Mouse (Mus musculus) hindbrain, embryonic 11.5 days (tissue): ENCODE results near the gene H2-K1. TPM values are rescaled to one million over a fixed set of nuclear protein-coding genes. Genes with fewer than 3 reads are reported as not detected.

Source experiments
- ATAC-seq: fragments of 200-750 bp; cut with Nextera tagmentation; 2 replicates; pipeline ENCODE4 v1.8.0; 2017; ENCODE audit warnings: mild to moderate bottlenecking, moderate TSS enrichment, moderate library complexity; ENCODE audit not compliant: low FRiP score
- DNase-seq: peaks from one replicate; pipeline ENCODE4 v3.0.0-alpha.2; 2015; ENCODE audit warnings: low spot score
- H3K27ac ChIP-seq: fragments of 300-500 bp; sonication (generic); 2 replicates; pipeline ENCODE4 v1.5.1; 2014; ENCODE audit warnings: mild to moderate bottlenecking, low read depth, low read length
- H3K27me3 ChIP-seq: fragments of 300-500 bp; sonication (generic); 2 replicates; pipeline ENCODE4 v1.6.1; 2014; ENCODE audit warnings: mild to moderate bottlenecking, low read length, moderate library complexity, mixed read lengths; ENCODE audit not compliant: control insufficient read depth, insufficient read depth
- H3K36me3 ChIP-seq: fragments of 300-500 bp; sonication (generic); 2 replicates; pipeline ENCODE4 v1.6.1; 2014; ENCODE audit warnings: mild to moderate bottlenecking, low read length, moderate library complexity, mixed read lengths; ENCODE audit not compliant: control insufficient read depth, insufficient read depth
- H3K4me1 ChIP-seq: fragments of 300-500 bp; sonication (generic); replicated peaks from 2 replicates; pipeline ENCODE4 v1.6.1; 2014; ENCODE audit warnings: low read length, mixed read lengths; ENCODE audit not compliant: control insufficient read depth, insufficient read depth
- H3K4me2 ChIP-seq: fragments of 300-500 bp; sonication (generic); replicated peaks from 2 replicates; pipeline ENCODE4 v1.6.1; 2014; ENCODE audit warnings: mild to moderate bottlenecking, low read depth, low read length
- H3K4me3 ChIP-seq: fragments of 300-500 bp; sonication (generic); 2 replicates; pipeline ENCODE4 v1.5.1; 2014; ENCODE audit warnings: low read depth, low read length
- H3K9ac ChIP-seq: fragments of 300-500 bp; sonication (generic); 2 replicates; pipeline ENCODE4 v1.6.1; 2014; ENCODE audit warnings: low read depth, low read length
- H3K9me3 ChIP-seq: fragments of 300-500 bp; sonication (generic); 2 replicates; pipeline ENCODE4 v1.6.1; 2016; ENCODE audit warnings: low read length; ENCODE audit not compliant: control insufficient read depth
- WGBS: fragments of 180-500 bp; shearing (Covaris S2); extraction: QIAGEN DNeasy Blood & Tissue Kit; methylation state at CpG from one replicate; pipeline ENCODE4 v1.1.7; 2014; 5-methylcytosine and 5-hydroxymethylcytosine counted together
- microRNA counts: library from miRNA; unstranded; fragments of <30 nt; microRNA quantifications from one replicate; lab custom pipeline; 2015
- polyA plus RNA-seq: library from polyadenylated mRNA; unstranded; fragments of >200 nt; fragmentation: Nextera tagmentation; extraction: Ambion mirVana; gene quantifications from 2 replicates; pipeline ENCODE4 v1.2.1, GENCODE M21; 2014

The H2-K1 gene
- polyA plus RNA-seq, 1 experiment from 2014 or later: 18.7 TPM

DNA sequence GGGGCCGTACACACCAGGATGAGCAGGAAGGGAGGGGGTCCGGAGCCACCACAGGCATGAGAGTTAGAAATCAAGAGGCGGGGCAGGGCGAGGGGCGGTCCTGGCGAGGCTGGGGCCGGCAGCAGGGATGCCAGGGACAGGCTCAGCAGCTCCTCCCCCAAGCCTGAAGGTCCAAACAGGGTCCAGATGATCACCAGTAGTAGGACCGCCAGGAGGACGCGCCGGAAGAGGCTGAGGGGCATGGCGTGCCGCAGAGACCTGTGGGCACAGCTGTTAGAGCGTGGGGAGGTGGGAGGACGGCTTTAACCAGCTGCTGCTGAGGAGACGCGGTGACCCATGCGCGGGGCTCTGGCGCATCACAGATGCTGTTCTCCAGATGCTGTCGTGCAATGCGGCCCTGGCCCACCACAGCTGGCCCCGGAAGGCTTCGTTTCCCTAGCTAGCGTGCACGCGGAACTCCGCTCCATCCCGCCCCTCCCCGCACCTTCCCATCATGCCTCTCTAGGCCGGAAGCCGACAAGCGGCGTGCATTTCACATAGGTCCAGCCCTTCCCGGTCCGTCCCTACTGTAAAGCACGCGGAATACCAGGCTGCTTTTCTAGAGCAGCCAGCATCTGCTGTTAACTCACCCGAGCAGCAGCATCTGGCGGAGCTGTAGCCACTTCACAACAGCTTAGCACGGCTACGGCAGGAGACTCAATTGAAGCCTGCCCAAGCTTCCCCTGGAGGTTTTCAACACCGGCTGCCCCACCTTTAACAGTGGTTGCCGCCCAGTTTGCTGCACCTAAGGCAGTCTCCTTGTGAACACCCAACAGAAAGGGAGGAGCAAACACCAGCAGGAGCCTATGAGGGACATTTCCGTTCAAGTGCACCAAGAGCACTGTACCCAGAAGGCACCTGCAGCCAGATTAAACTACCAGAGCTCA, 48.9 kb downstream of the H2-K1 start, which contains the start of gene B3galt4:
TSS of gene B3galt4 (minus strand) at position 468 of the 926 bp plus-strand sequence.
- WGBS: 3% methylated on average over 45 of the region's 45 CpGs
- peak within 1 kb of the TSS; percentile 42 for H3K4me3 ChIP-seq
- no peaks in the 10 kb centered on the region for H3K27me3 ChIP-seq
- H3K9me3 ChIP-seq: no peaks in the 10 kb centered on the region
- peak within 1 kb of the TSS; percentile 84 for H3K4me2 ChIP-seq
- H3K27ac ChIP-seq: peak within 1 kb of the TSS; percentile 87
- H3K4me1 ChIP-seq: peaks cover 16% of the 10 kb centered on the region
- peak within 1 kb of the TSS; percentile 73 for H3K9ac ChIP-seq
- peak; percentile 84 for DNase-seq
- peaks cover 4% of the 10 kb centered on the region; the same call in 1 of the 2 replicates for H3K36me3 ChIP-seq
- ATAC-seq: peak; percentile 77

DNA sequence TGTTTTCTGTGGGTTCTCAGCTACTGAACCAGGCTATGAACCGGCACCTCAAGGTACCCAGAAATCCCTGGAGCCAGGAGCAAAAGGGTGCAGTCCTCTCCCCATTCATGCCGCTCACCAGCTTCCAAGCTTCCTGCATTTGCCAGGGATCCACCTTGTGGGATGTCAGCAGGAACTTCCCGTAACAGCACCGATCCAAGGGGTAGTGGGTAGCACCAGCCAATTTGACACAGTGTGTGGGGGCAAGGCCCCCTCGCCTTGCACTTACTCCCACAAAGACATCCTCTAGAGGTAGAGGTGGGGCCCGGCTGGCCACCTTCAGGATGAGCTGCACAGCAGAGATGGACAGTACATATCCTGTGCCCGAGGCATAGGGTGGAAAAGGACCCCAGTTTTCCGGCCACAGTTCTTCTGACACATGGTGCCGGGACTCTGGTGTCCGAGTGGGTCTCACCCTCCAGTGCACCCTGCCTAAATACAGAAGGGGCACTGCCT, 50.0 kb downstream of the H2-K1 start:
- no peak for ATAC-seq
- Histone ChIP-seq H3K9me3 (no peaks in the 10 kb centered on the region), H3K4me2 (peak overlapping the region; percentile 84), H3K4me3 (peak overlapping the region; percentile 42; the same call in 1 of the 2 replicates), H3K36me3 (peaks cover 4% of the 10 kb centered on the region; the same call in 1 of the 2 replicates), H3K4me1 (peaks cover 16% of the 10 kb centered on the region), H3K27me3 (no peaks in the 10 kb centered on the region), H3K27ac (peak overlapping the region; percentile 87), H3K9ac (peak overlapping the region; percentile 73)
- 80% methylated on average over 10 of the region's 10 CpGs for WGBS
- no peak for DNase-seq

- no peaks in the 10 kb centered on the region for H3K27me3 ChIP-seq
- peaks cover 9% of the 10 kb centered on the region; the same call in 1 of the 2 replicates for H3K36me3 ChIP-seq
- no peak for ATAC-seq
- no peak overlapping the region for H3K4me2 ChIP-seq
- H3K9ac ChIP-seq: no peak overlapping the region
- DNase-seq: no peak
- H3K4me1 ChIP-seq: peaks cover 10% of the 10 kb centered on the region
- no peak overlapping the region for H3K27ac ChIP-seq
- H3K4me3 ChIP-seq: no peak overlapping the region
- no peaks in the 10 kb centered on the region for H3K9me3 ChIP-seq
- WGBS: 93% methylated on average over 19 of the region's 19 CpGs
Observed at GRCm38 (mm10) chr17:33948905-33949537, 51.1 kb downstream of the H2-K1 start.

GRCm38 (mm10) chr17:33948090-33948904, 51.9 kb downstream of the H2-K1 start:
- no peak overlapping the region for H3K9ac ChIP-seq
- H3K36me3 ChIP-seq: peaks cover 9% of the 10 kb centered on the region; the same call in 1 of the 2 replicates
- 86% methylated on average over 22 of the region's 22 CpGs for WGBS

DNA sequence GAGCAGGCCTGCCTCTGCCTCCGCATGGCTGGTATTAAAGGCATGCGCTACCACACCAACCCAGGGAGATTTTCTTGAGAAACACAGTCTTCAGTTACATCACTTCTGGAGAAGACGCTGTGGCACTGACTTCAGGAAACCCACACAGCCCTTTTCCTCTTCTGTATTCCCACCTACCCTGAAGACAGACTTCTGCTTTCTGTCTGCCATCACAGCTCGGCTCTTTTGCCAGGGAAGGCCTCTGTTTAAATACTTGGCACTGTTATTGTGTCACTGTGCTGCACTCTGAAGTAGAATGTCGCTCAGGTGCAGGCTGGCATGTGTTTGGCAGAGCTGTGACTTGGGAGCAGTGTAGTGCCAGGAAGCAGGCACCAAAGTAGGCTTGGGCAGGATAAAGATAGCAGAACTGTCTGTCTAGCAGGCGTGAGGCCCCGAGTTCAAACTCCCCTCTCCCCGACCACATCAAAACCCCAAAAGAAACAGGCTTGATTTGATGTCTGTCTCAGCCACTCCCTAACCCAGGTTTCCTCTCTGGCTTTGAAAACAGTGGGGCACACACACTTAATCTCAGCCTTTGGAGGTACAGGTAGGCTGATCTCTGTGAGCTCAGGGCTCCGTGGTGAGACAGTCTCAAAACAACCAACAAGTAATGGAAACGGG, 52.6 kb downstream of the H2-K1 start:
- WGBS: 90% methylated on average over 10 of the region's 10 CpGs
- H3K4me3 ChIP-seq: no peak overlapping the region

More at GRCm38 (mm10) chr17:33948090-33948904, 51.9 kb downstream of the H2-K1 start:
- peaks cover 8% of the 10 kb centered on the region for H3K4me1 ChIP-seq
- DNase-seq: no peak
- H3K4me3 ChIP-seq: no peak overlapping the region
- no peaks in the 10 kb centered on the region for H3K9me3 ChIP-seq
- H3K27ac ChIP-seq: no peak overlapping the region
- ATAC-seq: no peak
- H3K27me3 ChIP-seq: no peaks in the 10 kb centered on the region
- no peak overlapping the region for H3K4me2 ChIP-seq

More for the DNA sequence above, 52.6 kb downstream of the H2-K1 start:
- Histone ChIP-seq H3K27ac (no peak overlapping the region), H3K4me2 (no peak overlapping the region), H3K36me3 (peaks cover 7% of the 10 kb centered on the region; the same call in 1 of the 2 replicates), H3K4me1 (peaks cover 8% of the 10 kb centered on the region), H3K27me3 (no peaks in the 10 kb centered on the region), H3K9ac (no peak overlapping the region), H3K9me3 (no peaks in the 10 kb centered on the region)
- no peak for ATAC-seq
- DNase-seq: no peak

MicroRNA genes within 50 kb of the gene (microRNA counts, 519-probe panel; counts per million panel counts)
- microRNA mmu-miR-219 (lab: Ali Mortazavi, UCI): 4,567 counts per million, percentile 50 among the panel's probes with 10 or more counts

Other genes starting within 250 kb of the H2-K1 start
- gene Rab11b, start 239.8 kb downstream of the H2-K1 start, polyA plus RNA-seq: 334 and 359 TPM in 2 replicates
- gene Angptl4, start 218.5 kb downstream of the H2-K1 start, polyA plus RNA-seq: 22.0 and 22.5 TPM in 2 replicates
- 22.7 and 30.1 TPM in 2 replicates for gene Kank3, start 189.8 kb downstream of the H2-K1 start, polyA plus RNA-seq
- gene Rps28, start 175.8 kb downstream of the H2-K1 start, polyA plus RNA-seq: 706 and 742 TPM in 2 replicates
- 445 and 467 TPM in 2 replicates for gene Ndufa7, start 175.8 kb downstream of the H2-K1 start, polyA plus RNA-seq
- 73.7 and 76.1 TPM in 2 replicates for gene Cd320, start 157.3 kb downstream of the H2-K1 start, polyA plus RNA-seq
- not detected in 2 replicates for gene Gm7029, start 126.5 kb downstream of the H2-K1 start, polyA plus RNA-seq
- 5.3 and 9.9 TPM in 2 replicates for gene Kifc1, start 109.7 kb downstream of the H2-K1 start, polyA plus RNA-seq
- gene Platr17, start 95.2 kb downstream of the H2-K1 start, polyA plus RNA-seq: 0.86 TPM in 1 of 2 replicates, not detected in the other
- 47.0 and 60.0 TPM in 2 replicates for gene Daxx, start 90.9 kb downstream of the H2-K1 start, polyA plus RNA-seq
- 14.5 and 16.6 TPM in 2 replicates for gene Tapbp, start 84.4 kb downstream of the H2-K1 start, polyA plus RNA-seq
- gene Zbtb22, start 84.4 kb downstream of the H2-K1 start, polyA plus RNA-seq: 8.1 and 9.3 TPM in 2 replicates
- gene Rgl2, start 70.8 kb downstream of the H2-K1 start, polyA plus RNA-seq: 32.5 and 32.9 TPM in 2 replicates
- 201 and 205 TPM in 2 replicates for gene Pfdn6, start 60.0 kb downstream of the H2-K1 start, polyA plus RNA-seq
- gene Wdr46, start 59.7 kb downstream of the H2-K1 start, polyA plus RNA-seq: 26.8 and 29.4 TPM in 2 replicates
- gene B3galt4, start 48.9 kb downstream of the H2-K1 start, polyA plus RNA-seq: 4.8 and 5.3 TPM in 2 replicates
- gene Vps52, start 44.5 kb downstream of the H2-K1 start, polyA plus RNA-seq: 38.2 and 39.4 TPM in 2 replicates
- 1,221 and 1,241 TPM in 2 replicates for gene Rps18, start 44.3 kb downstream of the H2-K1 start, polyA plus RNA-seq
- 5.9 and 6.3 TPM in 2 replicates for gene Ring1, start 24.3 kb upstream of the H2-K1 start, polyA plus RNA-seq
- 50.5 and 54.8 TPM in 2 replicates for gene H2-Ke6, start 27.7 kb upstream of the H2-K1 start, polyA plus RNA-seq
- 75.9 and 80.3 TPM in 2 replicates for gene Slc39a7, start 31.3 kb upstream of the H2-K1 start, polyA plus RNA-seq
- 16.3 and 16.8 TPM in 2 replicates for gene Rxrb, start 31.5 kb upstream of the H2-K1 start, polyA plus RNA-seq
- 0.91 and 1.4 TPM in 2 replicates for gene Col11a2, start 39.1 kb upstream of the H2-K1 start, polyA plus RNA-seq
- gene H2-Oa, start 92.0 kb upstream of the H2-K1 start, polyA plus RNA-seq: 0.26 and 0.32 TPM in 2 replicates
- 8.6 and 13.8 TPM in 2 replicates for gene H2-DMa, start 119.2 kb upstream of the H2-K1 start, polyA plus RNA-seq
- 113 and 159 TPM in 2 replicates for gene Brd2, start 122.3 kb upstream of the H2-K1 start, polyA plus RNA-seq
- gene H2-DMb2, start 143.0 kb upstream of the H2-K1 start, polyA plus RNA-seq: not detected in 2 replicates
- gene H2-DMb1, start 152.7 kb upstream of the H2-K1 start, polyA plus RNA-seq: 0.29 and 0.94 TPM in 2 replicates
- gene Tap1, start 187.2 kb upstream of the H2-K1 start, polyA plus RNA-seq: 1.0 and 1.1 TPM in 2 replicates
- 0.42 and 1.1 TPM in 2 replicates for gene Psmb9, start 187.4 kb upstream of the H2-K1 start, polyA plus RNA-seq
- gene Psmb8, start 197.4 kb upstream of the H2-K1 start, polyA plus RNA-seq: 1.3 and 1.9 TPM in 2 replicates
- gene Tap2, start 203.2 kb upstream of the H2-K1 start, polyA plus RNA-seq: 0.19 and 0.50 TPM in 2 replicates
- gene H2-Ob, start 238.6 kb upstream of the H2-K1 start, polyA plus RNA-seq: not detected in 2 replicates